11 mouse cellular contexts compared by ENCODE assay signal in genomic region chr9:114952866-114953265, GRCm38 (mm10). TPM values are rescaled to one million over a fixed set of nuclear protein-coding genes. Genes with fewer than 3 reads are reported as not detected.
A peak's percentile ranks its signal among the peaks of the same experiment; 100 is the strongest.
DNase-seq lines count a peak whose midpoint lies in the region; ATAC-seq and TF ChIP-seq lines count a peak whose summit lies in the region.
"Had no signal": no experiment of that assay in that cellular context is flagged by ENCODE, and none has a peak within 500 bp of the region (broad histone marks: within the 10 kb centered on the region; RNA-seq: fewer than 3 reads in every experiment).

No protein-coding gene starts in this region.

- no peak overlapping the region for H3K4me2 ChIP-seq in liver, embryonic 14.5 days (ENCODE audit: low read depth)
- no peak overlapping the region for H3K4me2 ChIP-seq in liver, embryonic 11.5 days
- H3K4me2 ChIP-seq: hindbrain, embryonic 12.5 days had no signal

- H3K4me3 ChIP-seq in heart, adult 2 months = no peak overlapping the region
- no peak overlapping the region for H3K4me3 ChIP-seq in liver, embryonic 14.5 days (ENCODE audit: insufficient read depth in 1 of 2, low read depth in 2 of 2, low read length in 2 of 2)
- no peak overlapping the region for H3K4me3 ChIP-seq in liver, embryonic 11.5 days (ENCODE audit: low read depth, low read length)
- H3K4me3 ChIP-seq: hindbrain, embryonic 12.5 days had no signal

- intact Hi-C loops in heart, adult 2 months (cut with DNase I) = no loop called here
- intact Hi-C loops in heart, postnatal 14 days (cut with DNase I) = no loop called here

- H3K79me2 ChIP-seq in heart, adult 2 months (replicated peaks; ENCODE audit: control insufficient read depth, insufficient read depth, low read length) = no peaks in the 10 kb centered on the region

- TF ChIP-seq POLR2A in heart, adult 2 months (IDR thresholded peaks at IDR 0.05; ENCODE audit: insufficient read depth, low read depth, low read length) = no peak

- DNase-seq in heart, adult 2 months = no peak
- DNase-seq in heart, postnatal 14 days = no peak
- no peak for DNase-seq in liver, embryonic 14.5 days (ENCODE audit: low read depth in 3 of 3, low spot score in 3 of 3)
- no peak for DNase-seq in liver, embryonic 11.5 days (ENCODE audit: low spot score)
- DNase-seq in CD8-positive naive resting alpha-beta T cell, adult 2 months (ENCODE audit: low read depth in 2 of 2, low spot score in 2 of 2) = peak; percentile 20 to 23
- DNase-seq in frontal cortex, postnatal 25 days (ENCODE audit: low spot score in 2 of 2) = no peak
- no peak for DNase-seq in layer of hippocampus, postnatal 25 days (ENCODE audit: extremely low spot score in 1 of 2, low spot score in 1 of 2)
- DNase-seq: lung, postnatal 4 days had no signal

- 45% methylated on average over 1 of the region's 1 CpGs for WGBS in heart, adult 2 months
- 12% methylated on average over 1 of the region's 1 CpGs for WGBS in liver, embryonic 14.5 days (ENCODE audit: insufficient replicate concordance)
- WGBS in liver, embryonic 11.5 days = 28% methylated on average over 1 of the region's 1 CpGs

- TF ChIP-seq EP300 in heart, adult 2 months (IDR thresholded peaks at IDR 0.05; ENCODE audit: insufficient read depth, low read depth, low read length) = no peak
- no peak for TF ChIP-seq EP300 in liver, embryonic 14.5 days (IDR thresholded peaks at IDR 0.05; ENCODE audit: low read depth)

- H3K27ac ChIP-seq in heart, adult 2 months = no peak overlapping the region
- no peak overlapping the region for H3K27ac ChIP-seq in liver, embryonic 14.5 days
- no peak overlapping the region for H3K27ac ChIP-seq in liver, embryonic 11.5 days (ENCODE audit: low read depth, low read length)
- H3K27ac ChIP-seq: hindbrain, embryonic 12.5 days had no signal

- peaks cover 4% of the 10 kb centered on the region for H3K4me1 ChIP-seq in heart, adult 2 months (ENCODE audit: control insufficient read depth, insufficient read depth, low read length)
- H3K4me1 ChIP-seq in liver, embryonic 14.5 days (replicated peaks; ENCODE audit: control insufficient read depth in 2 of 2, insufficient read depth in 2 of 2, low read length in 1 of 2) = no peaks in the 10 kb centered on the region
- 0 out of 2 replicates have a peak, but pooled peaks cover 3% of the 10 kb centered on the region for H3K4me1 ChIP-seq in liver, embryonic 11.5 days (replicated peaks; ENCODE audit: control insufficient read depth, insufficient read depth, low read length)
- H3K4me1 ChIP-seq: hindbrain, embryonic 12.5 days had no signal

- H3K9me3 ChIP-seq in liver, embryonic 14.5 days (ENCODE audit: control insufficient read depth, low read length) = no peaks in the 10 kb centered on the region
- no peaks in the 10 kb centered on the region for H3K9me3 ChIP-seq in liver, embryonic 11.5 days (ENCODE audit: control insufficient read depth, low read length)
- H3K9me3 ChIP-seq: hindbrain, embryonic 12.5 days had no signal

- H3K36me3 ChIP-seq in heart, adult 2 months (ENCODE audit: control insufficient read depth, insufficient read depth, low read length) = no peaks in the 10 kb centered on the region
- no peaks in the 10 kb centered on the region for H3K36me3 ChIP-seq in liver, embryonic 14.5 days (replicated peaks; ENCODE audit: control insufficient read depth, insufficient read depth, low read depth)
- H3K36me3 ChIP-seq in liver, embryonic 11.5 days (ENCODE audit: control insufficient read depth, insufficient read depth, low read length) = no peaks in the 10 kb centered on the region
- H3K36me3 ChIP-seq: hindbrain, embryonic 12.5 days had no signal

- no peaks in the 10 kb centered on the region for H3K27me3 ChIP-seq in heart, adult 2 months (ENCODE audit: control insufficient read depth, insufficient read depth, low read length)
- no peaks in the 10 kb centered on the region for H3K27me3 ChIP-seq in liver, embryonic 14.5 days (ENCODE audit: control insufficient read depth, insufficient read depth, low read length)
- H3K27me3 ChIP-seq in liver, embryonic 11.5 days (replicated peaks; ENCODE audit: control insufficient read depth, insufficient read depth, low read length) = no peaks in the 10 kb centered on the region
- H3K27me3 ChIP-seq: hindbrain, embryonic 12.5 days had no signal

- ATAC-seq in liver, embryonic 14.5 days (ENCODE audit: insufficient read depth) = no peak
- ATAC-seq in liver, embryonic 11.5 days (replicated peaks; ENCODE audit: low FRiP score) = no peak
- ATAC-seq in megakaryocyte, adult 5-6 weeks (ENCODE audit: poor library complexity, severe bottlenecking) = peak; percentile 47; the same call in 1 of the 2 replicates
- ATAC-seq: activated CD4-positive, CD25-positive, alpha-beta regulatory T cell, adult 4 months had no signal

- no peak overlapping the region for H3K9ac ChIP-seq in heart, adult 2 months (ENCODE audit: low read depth, low read length)
- H3K9ac ChIP-seq in liver, embryonic 14.5 days (replicated peaks) = no peak overlapping the region
- no peak overlapping the region for H3K9ac ChIP-seq in liver, embryonic 11.5 days (ENCODE audit: low read depth, low read length)
- H3K9ac ChIP-seq: hindbrain, embryonic 12.5 days had no signal

- TF ChIP-seq CTCF in heart, adult 2 months (IDR thresholded peaks at IDR 0.05) = peak; percentile 69
- TF ChIP-seq CTCF in liver, embryonic 14.5 days (IDR thresholded peaks at IDR 0.05; ENCODE audit: low read depth) = peak; percentile 66

RNA-seq across cellular contexts. Expression of gene Gpd1l, which starts 19.1 kb away (rescaled TPM):
- 10 to 100 TPM; 36.9 to 42.0 TPM for total RNA-seq in heart, adult 2 months (2021)
- polyA plus RNA-seq in heart, adult 2 months (2012; rRNA removed) = 33.3 and 59.3 TPM in 2 replicates
- total RNA-seq in heart, postnatal 14 days (2021) = 10 to 100 TPM; 38.0 to 38.9 TPM
- 3.9 and 4.6 TPM in 2 replicates for polyA plus RNA-seq in liver, embryonic 14.5 days (2012; rRNA removed)
- 3.4 and 3.7 TPM in 2 replicates for polyA plus RNA-seq in liver, embryonic 14.5 days (2014; fragmentation: Nextera tagmentation; extraction: Ambion mirVana)
- 18.2 TPM in 2 replicates for polyA plus RNA-seq in liver, embryonic 11.5 days (2014; fragmentation: Nextera tagmentation; extraction: Ambion mirVana)
- total RNA-seq in megakaryocyte, adult 5-6 weeks (2015) = 14.5 and 19.4 TPM in 2 replicates
- 21.8 and 22.5 TPM in 2 replicates for total RNA-seq in megakaryocyte, adult 5-6 weeks (2017)
- 10 to 100 TPM; 78.2 to 84.7 TPM for total RNA-seq in layer of hippocampus, postnatal 25 days (2021)

RNA-seq across cellular contexts. Expression of gene Osbpl10, which starts 25.5 kb away (rescaled TPM):
- total RNA-seq in heart, adult 2 months (2021) = 1 to 10 TPM; 2.0 to 3.4 TPM
- 0.88 and 1.4 TPM in 2 replicates for polyA plus RNA-seq in heart, adult 2 months (2012; rRNA removed)
- total RNA-seq in heart, postnatal 14 days (2021) = 1 to 10 TPM; 2.9 to 3.2 TPM
- polyA plus RNA-seq in liver, embryonic 14.5 days (2012; rRNA removed) = 0.29 and 0.34 TPM in 2 replicates
- 0.08 and 0.16 TPM in 2 replicates for polyA plus RNA-seq in liver, embryonic 14.5 days (2014; fragmentation: Nextera tagmentation; extraction: Ambion mirVana)
- polyA plus RNA-seq in liver, embryonic 11.5 days (2014; fragmentation: Nextera tagmentation; extraction: Ambion mirVana) = 0.66 and 0.69 TPM in 2 replicates
- not detected in 2 replicates for total RNA-seq in megakaryocyte, adult 5-6 weeks (2015)
- total RNA-seq in megakaryocyte, adult 5-6 weeks (2017) = not detected in 2 replicates
- 10 to 100 TPM; 20.0 to 20.9 TPM for total RNA-seq in layer of hippocampus, postnatal 25 days (2021)
- polyA plus RNA-seq: activated CD4-positive, CD25-positive, alpha-beta regulatory T cell, adult 4 months had no signal

RNA-seq across cellular contexts. Expression of gene Rps27rt, which starts 29.7 kb away (rescaled TPM):
- 10 to 100 TPM; 14.3 to 32.5 TPM for total RNA-seq in heart, adult 2 months (2021)
- polyA plus RNA-seq in heart, adult 2 months (2012; rRNA removed) = 23.0 and 46.7 TPM in 2 replicates
- 10 to 100 TPM; 13.5 to 32.5 TPM for total RNA-seq in heart, postnatal 14 days (2021)
- polyA plus RNA-seq in liver, embryonic 14.5 days (2012; rRNA removed) = 36.0 and 87.6 TPM in 2 replicates
- polyA plus RNA-seq in liver, embryonic 14.5 days (2014; fragmentation: Nextera tagmentation; extraction: Ambion mirVana) = 282 and 299 TPM in 2 replicates
- 358 and 423 TPM in 2 replicates for polyA plus RNA-seq in liver, embryonic 11.5 days (2014; fragmentation: Nextera tagmentation; extraction: Ambion mirVana)
- total RNA-seq in megakaryocyte, adult 5-6 weeks (2015) = 188 and 220 TPM in 2 replicates
- total RNA-seq in megakaryocyte, adult 5-6 weeks (2017) = 116 and 127 TPM in 2 replicates
- total RNA-seq in layer of hippocampus, postnatal 25 days (2021) = 10 to 100 TPM; 12.8 to 29.9 TPM

Comparison
In these comparisons a context has a peak if more than half of its experiments do, and no peak if none do; other contexts are left out.
1. DNase-seq: peak in CD8-positive naive resting alpha-beta T cell, adult 2 months (2 of 2); none in heart, adult 2 months (0 of 2), heart, postnatal 14 days (0 of 2), liver, embryonic 14.5 days (0 of 3), liver, embryonic 11.5 days (single experiment), frontal cortex, postnatal 25 days (0 of 2) and layer of hippocampus, postnatal 25 days (0 of 2).
2. RNA of gene Osbpl10, which starts 25.5 kb away (total RNA-seq): 20.0 to 20.9 TPM in layer of hippocampus, postnatal 25 days; 2.0 to 3.4 TPM in heart, adult 2 months, 2.9 to 3.2 TPM in heart, postnatal 14 days and not detected in megakaryocyte, adult 5-6 weeks; every median in the first group is over 4 times any median in the second.